Mouse (Mus musculus): ENCODE measurements around the gene Dnajb2. TPM values are rescaled to one million over a fixed set of nuclear protein-coding genes. Genes with fewer than 3 reads are reported as not detected.

Gene Dnajb2
- polyA plus RNA-seq, 1 experiment from 2014 or later = 42.8 TPM

DNA sequence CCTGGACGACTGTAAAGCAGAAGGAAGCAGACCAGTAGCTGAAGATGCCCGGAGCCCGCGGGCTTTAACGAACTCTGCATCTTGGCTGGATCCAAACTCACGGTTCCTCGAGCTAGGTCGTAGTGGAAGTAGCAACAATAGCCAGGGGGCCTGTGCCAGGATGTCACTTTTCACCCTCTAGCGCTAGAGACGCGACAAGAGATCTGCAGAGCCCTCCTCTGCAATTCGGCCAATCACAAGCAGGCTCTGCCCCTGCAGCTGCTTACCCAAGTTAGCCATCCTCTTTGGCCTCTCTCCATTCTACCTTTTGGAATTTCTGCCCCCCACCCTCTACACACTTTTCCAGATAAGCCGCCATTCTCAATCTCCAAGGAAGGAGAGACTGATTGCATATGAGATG, 42.0 kb downstream of the Dnajb2 start, which contains the start of gene Resp18:
Gene Resp18, minus strand, starts transcription at position 188 of the 400 bp plus-strand sequence.
- Histone ChIP-seq H3K9ac (replicated peaks) (no peak within 1 kb of the TSS), H3K9me3 (0 out of 2 replicates have a peak, but pooled peaks cover 6% of the 10 kb centered on the region), H3K4me1 (replicated peaks) (no peaks in the 10 kb centered on the region), H3K4me2 (no peak within 1 kb of the TSS), H3K27ac (no peak within 1 kb of the TSS), H3K36me3 (no peaks in the 10 kb centered on the region), H3K27me3 (peaks cover 37% of the 10 kb centered on the region), H3K4me3 (replicated peaks) (no peak within 1 kb of the TSS)
- 3% methylated on average over 13 of the region's 13 CpGs for WGBS
- ATAC-seq (ENCODE audit: insufficient number of reproducible peaks, insufficient read depth, low FRiP score, low TSS enrichment, low read depth) = no peak

DNA sequence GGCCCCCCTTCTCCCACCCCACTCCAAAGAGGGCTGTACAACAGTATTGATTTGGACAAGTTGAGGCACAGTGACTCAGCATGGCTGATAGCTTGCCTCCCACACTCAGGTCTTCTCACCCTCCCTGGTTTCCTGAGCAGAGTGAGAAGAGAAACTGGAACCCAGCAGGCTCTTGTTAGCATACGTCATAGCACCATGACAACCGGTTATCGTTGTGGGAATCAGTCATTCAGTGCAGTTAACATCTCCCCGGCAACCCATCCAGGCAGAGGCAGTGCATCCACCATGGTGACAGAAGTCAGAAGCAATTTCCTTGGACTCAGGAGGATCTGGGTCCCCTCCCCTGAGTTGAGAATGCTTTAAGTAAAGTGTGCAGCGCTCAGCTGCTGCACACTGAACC, 46.8 kb downstream of the Dnajb2 start:
- 86% methylated on average over 5 of the region's 5 CpGs for WGBS

DNA sequence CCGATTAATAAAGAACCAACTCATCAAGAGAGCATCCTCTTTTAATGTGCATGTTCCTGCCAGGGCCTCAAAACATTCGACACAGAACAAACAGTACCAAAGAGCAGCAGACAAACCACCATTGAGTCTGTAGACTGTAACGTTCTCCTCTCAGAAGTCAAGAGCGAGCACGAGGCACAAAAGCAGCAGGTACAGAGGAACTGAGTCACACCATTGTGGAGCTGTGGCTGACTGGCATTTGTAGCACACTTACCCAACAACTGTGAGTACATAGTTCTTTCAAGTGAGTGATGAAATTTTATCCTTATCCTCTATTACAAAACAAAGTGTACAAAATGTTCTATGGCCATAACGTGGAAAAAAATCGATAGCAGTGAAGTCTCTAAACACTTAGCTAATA, 48.7 kb downstream of the Dnajb2 start:
- WGBS = 86% methylated on average over 7 of the region's 7 CpGs
- Histone ChIP-seq H3K9ac (replicated peaks) (no peak overlapping the region), H3K4me1 (replicated peaks) (no peaks in the 10 kb centered on the region), H3K27ac (no peak overlapping the region), H3K27me3 (peaks cover 3% of the 10 kb centered on the region; the same call in 1 of the 2 replicates), H3K9me3 (0 out of 2 replicates have a peak, but pooled peaks cover 6% of the 10 kb centered on the region), H3K4me2 (no peak overlapping the region), H3K4me3 (replicated peaks) (no peak overlapping the region), H3K36me3 (no peaks in the 10 kb centered on the region)
- ATAC-seq (ENCODE audit: insufficient number of reproducible peaks, insufficient read depth, low FRiP score, low TSS enrichment, low read depth) = no peak

More for the DNA sequence above, 46.8 kb downstream of the Dnajb2 start:
- Histone ChIP-seq H3K4me2 (no peak overlapping the region), H3K4me1 (replicated peaks) (no peaks in the 10 kb centered on the region), H3K4me3 (replicated peaks) (no peak overlapping the region), H3K9ac (replicated peaks) (no peak overlapping the region), H3K27ac (no peak overlapping the region), H3K27me3 (peaks cover 15% of the 10 kb centered on the region), H3K36me3 (no peaks in the 10 kb centered on the region), H3K9me3 (0 out of 2 replicates have a peak, but pooled peaks cover 6% of the 10 kb centered on the region)
- no peak for ATAC-seq (ENCODE audit: insufficient number of reproducible peaks, insufficient read depth, low FRiP score, low TSS enrichment, low read depth)

DNA sequence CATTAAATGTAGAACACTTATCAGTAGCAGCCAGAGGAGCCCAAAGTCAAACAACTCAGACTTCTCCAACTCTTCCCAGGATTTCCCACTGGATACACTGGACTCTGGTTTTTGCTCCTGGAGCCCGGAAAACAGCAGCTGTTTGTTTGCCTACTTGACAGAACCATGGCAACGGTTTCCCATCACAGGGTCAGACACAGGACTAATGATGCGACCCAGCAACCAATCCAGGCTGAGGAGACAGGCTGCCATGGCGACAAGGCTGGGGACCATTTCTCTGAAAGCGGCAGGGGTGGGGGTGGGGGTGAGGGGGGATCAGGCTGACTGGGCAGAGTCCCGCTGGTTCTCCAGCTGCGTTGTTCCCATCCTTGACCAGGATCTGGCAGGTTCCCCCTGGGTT, 53.2 kb downstream of the Dnajb2 start:
- WGBS = 15% methylated on average over 7 of the region's 7 CpGs
- ATAC-seq (ENCODE audit: insufficient number of reproducible peaks, insufficient read depth, low FRiP score, low TSS enrichment, low read depth) = no peak
- no peaks in the 10 kb centered on the region for H3K36me3 ChIP-seq

DNA sequence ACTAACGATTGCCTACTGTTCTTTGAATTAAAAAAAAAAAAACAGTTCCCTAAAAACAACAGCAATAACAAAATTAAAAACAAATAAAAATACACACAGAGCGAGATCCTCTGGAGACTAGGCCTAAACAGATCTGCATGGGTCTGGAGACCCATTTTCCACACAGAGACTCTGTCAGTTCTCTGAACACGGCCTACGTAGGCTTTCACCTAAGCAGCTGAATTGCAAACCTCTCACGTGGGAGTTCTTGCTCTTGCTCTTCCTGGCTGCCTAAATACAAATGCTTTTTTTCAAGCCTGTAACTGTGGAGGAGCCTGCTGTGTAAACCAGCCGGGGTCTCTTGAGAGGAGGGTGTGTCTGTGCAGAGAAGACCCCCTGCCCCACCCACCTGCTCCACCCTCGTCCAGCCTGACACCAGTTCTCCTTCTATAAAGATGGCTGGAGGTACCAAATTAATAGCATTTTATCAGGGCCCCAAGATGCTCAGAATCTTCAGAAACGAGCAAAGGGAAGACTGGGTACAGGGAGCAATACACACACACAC, 53.8 kb downstream of the Dnajb2 start:
- WGBS = 61% methylated on average over 8 of the region's 8 CpGs
- no peak overlapping the region for H3K27ac ChIP-seq
- no peak overlapping the region for H3K4me3 ChIP-seq (replicated peaks)
- no peak for ATAC-seq (ENCODE audit: insufficient number of reproducible peaks, insufficient read depth, low FRiP score, low TSS enrichment, low read depth)
- no peak overlapping the region for H3K9ac ChIP-seq (replicated peaks)
- H3K36me3 ChIP-seq = no peaks in the 10 kb centered on the region
- no peaks in the 10 kb centered on the region for H3K9me3 ChIP-seq
- no peak overlapping the region for H3K4me2 ChIP-seq
- H3K27me3 ChIP-seq = peaks cover 3% of the 10 kb centered on the region; the same call in 1 of the 2 replicates
- peaks cover 16% of the 10 kb centered on the region for H3K4me1 ChIP-seq (replicated peaks)

More for the DNA sequence above, 53.2 kb downstream of the Dnajb2 start:
- Histone ChIP-seq H3K4me3 (replicated peaks) (no peak overlapping the region), H3K9ac (replicated peaks) (no peak overlapping the region), H3K27me3 (peaks cover 3% of the 10 kb centered on the region; the same call in 1 of the 2 replicates), H3K9me3 (no peaks in the 10 kb centered on the region), H3K4me2 (no peak overlapping the region), H3K27ac (no peak overlapping the region), H3K4me1 (replicated peaks) (peaks cover 16% of the 10 kb centered on the region)

DNA sequence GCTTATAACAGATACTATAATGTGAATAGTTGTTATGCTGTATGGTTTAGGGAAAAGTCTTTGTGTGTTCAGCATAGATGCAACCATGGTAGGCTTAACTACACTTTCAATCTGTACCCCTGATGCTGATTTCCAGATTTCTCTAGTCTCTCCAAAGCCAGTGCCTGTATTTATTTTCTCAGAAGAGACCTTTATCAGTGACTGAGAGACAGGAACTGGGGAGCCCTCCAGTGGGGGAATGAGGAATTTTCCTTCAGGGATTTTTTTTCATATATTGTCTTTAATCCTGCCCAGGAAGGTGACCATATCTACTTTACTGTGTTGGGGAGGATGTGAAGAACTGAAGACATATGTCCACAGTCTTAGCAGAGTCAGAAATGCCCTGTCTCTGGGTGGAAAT, 54.4 kb downstream of the Dnajb2 start:
- H3K4me3 ChIP-seq (replicated peaks) = no peak overlapping the region
- H3K4me2 ChIP-seq = no peak overlapping the region
- no peaks in the 10 kb centered on the region for H3K9me3 ChIP-seq
- no peak for ATAC-seq (ENCODE audit: insufficient number of reproducible peaks, insufficient read depth, low FRiP score, low TSS enrichment, low read depth)
- no peak overlapping the region for H3K27ac ChIP-seq
- H3K4me1 ChIP-seq (replicated peaks) = peaks cover 16% of the 10 kb centered on the region
- H3K27me3 ChIP-seq = peaks cover 3% of the 10 kb centered on the region; the same call in 1 of the 2 replicates
- H3K9ac ChIP-seq (replicated peaks) = no peak overlapping the region
- no peaks in the 10 kb centered on the region for H3K36me3 ChIP-seq

DNA sequence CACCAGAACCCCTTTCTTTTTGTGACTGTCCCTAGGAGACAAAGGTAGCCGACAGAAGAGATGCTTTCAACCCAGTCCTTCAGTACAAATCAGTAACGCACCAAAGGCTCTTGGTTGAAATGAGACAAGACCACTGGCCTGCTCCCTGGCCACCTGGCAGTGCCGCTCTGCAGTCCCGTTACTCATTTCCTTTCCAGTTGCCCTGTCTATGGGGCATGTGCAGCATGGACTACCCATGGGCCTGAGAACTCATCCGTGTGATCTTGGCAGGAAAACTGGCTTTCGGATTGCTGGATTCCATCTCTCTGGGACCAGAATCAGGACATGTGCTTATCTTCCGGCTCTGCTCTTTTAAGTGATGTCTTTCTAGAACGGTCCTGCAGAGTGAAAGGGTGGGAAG, 55.1 kb downstream of the Dnajb2 start:
- 89% methylated on average over 8 of the region's 8 CpGs for WGBS
- H3K9me3 ChIP-seq = no peaks in the 10 kb centered on the region
- H3K27me3 ChIP-seq = no peaks in the 10 kb centered on the region
- no peak overlapping the region; the same call in 1 of the 2 replicates for H3K9ac ChIP-seq (replicated peaks)
- no peak overlapping the region for H3K4me2 ChIP-seq
- no peak for ATAC-seq (ENCODE audit: insufficient number of reproducible peaks, insufficient read depth, low FRiP score, low TSS enrichment, low read depth)
- no peaks in the 10 kb centered on the region for H3K36me3 ChIP-seq
- H3K4me3 ChIP-seq (replicated peaks) = no peak overlapping the region
- no peak overlapping the region for H3K27ac ChIP-seq
- peaks cover 16% of the 10 kb centered on the region for H3K4me1 ChIP-seq (replicated peaks)

DNA sequence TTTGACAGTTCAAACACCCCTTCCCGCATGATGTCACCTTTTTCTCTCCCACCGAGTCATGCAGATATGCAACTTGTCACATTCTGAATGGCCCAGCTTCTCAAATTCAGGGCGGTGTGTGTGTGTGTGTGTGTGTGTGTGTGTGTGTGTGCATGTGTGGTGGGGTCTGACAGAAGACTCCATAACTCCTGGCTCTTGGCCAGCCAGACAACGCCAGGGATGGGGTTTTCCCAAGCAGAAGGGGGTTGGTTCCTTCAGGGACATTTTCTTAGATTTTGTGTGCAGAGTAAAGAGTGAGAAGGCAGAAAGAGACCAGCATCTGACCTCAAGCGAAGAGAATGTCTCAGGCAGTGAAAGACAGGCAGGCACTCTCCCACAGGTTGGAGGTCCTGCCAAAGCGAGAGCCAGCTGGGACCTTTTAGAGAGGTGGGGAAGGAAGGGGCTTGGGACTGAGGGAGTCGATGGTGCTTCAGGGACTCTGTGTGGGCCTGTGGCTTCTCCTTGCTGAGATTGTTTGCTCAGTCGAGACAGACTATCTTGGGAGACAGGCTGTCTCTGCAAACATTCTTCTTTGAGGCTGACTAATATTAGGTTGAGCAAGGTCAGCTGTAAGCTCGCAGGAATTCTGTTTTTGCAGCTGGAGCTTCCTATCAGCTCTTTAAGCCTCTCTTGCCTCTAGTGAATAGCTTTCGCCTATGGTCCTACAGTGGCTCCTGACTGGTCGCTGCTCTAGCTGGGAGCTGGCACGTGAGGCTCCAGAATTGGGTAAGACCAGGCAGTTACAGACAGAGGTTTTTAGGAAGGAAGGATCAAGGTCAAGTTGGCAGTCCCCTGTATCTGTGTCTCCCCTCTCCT, 56.5 kb downstream of the Dnajb2 start:
- 0 out of 2 replicates have a peak overlapping the region, but pooled peaks have one; percentile 50 for H3K27ac ChIP-seq
- no peak for ATAC-seq (ENCODE audit: insufficient number of reproducible peaks, insufficient read depth, low FRiP score, low TSS enrichment, low read depth)
- no peak overlapping the region for H3K4me2 ChIP-seq
- no peaks in the 10 kb centered on the region for H3K27me3 ChIP-seq
- H3K36me3 ChIP-seq = no peaks in the 10 kb centered on the region
- peaks cover 16% of the 10 kb centered on the region for H3K4me1 ChIP-seq (replicated peaks)
- WGBS = 57% methylated on average over 12 of the region's 12 CpGs
- H3K4me3 ChIP-seq (replicated peaks) = no peak overlapping the region
- H3K9me3 ChIP-seq = no peaks in the 10 kb centered on the region
- H3K9ac ChIP-seq (replicated peaks) = no peak overlapping the region

DNA sequence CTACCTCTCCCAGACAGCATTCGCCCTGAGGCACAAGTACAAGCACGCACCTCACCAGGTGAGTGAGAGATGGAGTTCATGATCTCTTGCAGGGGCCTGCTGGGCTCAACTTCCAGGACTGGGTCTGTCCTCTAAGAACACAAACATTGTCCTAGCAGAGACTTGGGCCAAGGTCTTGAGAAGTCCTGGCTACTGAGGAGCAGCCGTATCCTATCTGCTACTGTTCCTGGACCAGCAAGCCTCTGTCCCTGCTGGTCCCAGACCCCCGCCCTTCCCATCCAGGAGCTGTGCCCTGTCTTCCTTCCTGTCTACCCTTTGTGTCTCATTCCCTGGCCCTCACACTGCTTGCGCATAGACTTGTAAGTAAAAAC, 57.1 kb downstream of the Dnajb2 start:
- H3K4me1 ChIP-seq (replicated peaks) = peaks cover 16% of the 10 kb centered on the region
- H3K9me3 ChIP-seq = no peaks in the 10 kb centered on the region
- no peak overlapping the region for H3K4me2 ChIP-seq
- H3K27ac ChIP-seq = 0 out of 2 replicates have a peak overlapping the region, but pooled peaks have one; percentile 50
- no peak for ATAC-seq (ENCODE audit: insufficient number of reproducible peaks, insufficient read depth, low FRiP score, low TSS enrichment, low read depth)
- no peaks in the 10 kb centered on the region for H3K27me3 ChIP-seq
- H3K4me3 ChIP-seq (replicated peaks) = no peak overlapping the region
- H3K9ac ChIP-seq (replicated peaks) = no peak overlapping the region
- H3K36me3 ChIP-seq = no peaks in the 10 kb centered on the region
- WGBS = 81% methylated on average over 5 of the region's 5 CpGs

DNA sequence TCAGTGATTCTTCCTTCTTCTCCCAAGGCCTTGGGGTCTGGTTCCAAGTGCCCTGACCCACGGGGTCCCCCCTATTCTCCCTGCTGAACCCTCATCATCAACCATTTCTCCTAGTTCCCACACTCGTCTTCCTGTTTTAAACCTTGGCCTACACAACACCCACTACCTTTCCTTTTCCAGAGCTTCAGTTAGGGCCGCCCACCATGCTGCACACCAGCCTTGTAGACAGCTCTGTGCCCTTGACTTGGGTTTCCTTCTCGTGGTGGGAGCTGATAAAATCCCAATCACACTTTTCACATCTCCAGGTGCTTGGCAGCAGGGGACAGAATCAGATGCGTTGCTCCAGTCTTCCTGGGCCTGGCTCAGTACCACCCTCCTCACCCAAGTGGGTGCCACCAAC, 58.1 kb downstream of the Dnajb2 start:
- Histone ChIP-seq H3K9me3 (no peaks in the 10 kb centered on the region), H3K4me1 (replicated peaks) (peaks cover 16% of the 10 kb centered on the region), H3K27ac (no peak overlapping the region), H3K9ac (replicated peaks) (no peak overlapping the region), H3K4me2 (no peak overlapping the region), H3K4me3 (replicated peaks) (no peak overlapping the region), H3K36me3 (no peaks in the 10 kb centered on the region), H3K27me3 (no peaks in the 10 kb centered on the region)
- WGBS = 77% methylated on average over 5 of the region's 5 CpGs
- no peak for ATAC-seq (ENCODE audit: insufficient number of reproducible peaks, insufficient read depth, low FRiP score, low TSS enrichment, low read depth)
